Mouse (Mus musculus): ENCODE measurements around the gene Ednrb. TPM values are rescaled to one million over a fixed set of nuclear protein-coding genes. Genes with fewer than 3 reads are reported as not detected.
"Not testable (repeated sequence)": the region's sequence is repeated elsewhere in the genome, so short reads cannot be mapped to it uniquely, and the experiment has no call there.

Gene Ednrb
- total RNA-seq, 4 experiments from 2014 or later, result 36.2 to 45.3 (median 40.6) TPM

- DNase-seq (ENCODE audit: low spot score in 2 of 2), result no peak
These were observed 20.7 kb downstream of the Ednrb start for GRCm38 (mm10) chr14:103823501-103823900.

- no peak for DNase-seq (ENCODE audit: low spot score in 2 of 2)
These were observed 21.6 kb downstream of the Ednrb start for GRCm38 (mm10) chr14:103822590-103822989.

GRCm38 (mm10) chr14:103816637-103817308 is 27.4 kb downstream of the Ednrb start:
- no peak for DNase-seq (ENCODE audit: low spot score in 2 of 2)

GRCm38 (mm10) chr14:103815542-103815941 is 28.7 kb downstream of the Ednrb start:
- no peak for DNase-seq (ENCODE audit: low spot score in 2 of 2)

GRCm38 (mm10) chr14:103814015-103814691 is 30.0 kb downstream of the Ednrb start:
- no peak for DNase-seq (ENCODE audit: low spot score in 2 of 2)

- DNase-seq (ENCODE audit: low spot score in 2 of 2), result no peak
These were observed 31.0 kb downstream of the Ednrb start for GRCm38 (mm10) chr14:103813246-103813645.

- no peak for DNase-seq (ENCODE audit: low spot score in 2 of 2)
These were observed 32.9 kb downstream of the Ednrb start for GRCm38 (mm10) chr14:103811291-103811690.

- DNase-seq (ENCODE audit: low spot score in 2 of 2), result peak; percentile 5 to 24
These were observed 40.1 kb downstream of the Ednrb start for GRCm38 (mm10) chr14:103803907-103804659.

- no peak for DNase-seq (ENCODE audit: low spot score in 2 of 2)
These were observed 47.1 kb downstream of the Ednrb start for GRCm38 (mm10) chr14:103797123-103797522.

- DNase-seq (ENCODE audit: low spot score in 2 of 2), result no peak
These were observed 48.6 kb downstream of the Ednrb start for GRCm38 (mm10) chr14:103795591-103795990.

- no peak for DNase-seq (ENCODE audit: low spot score in 2 of 2)
These were observed 50.8 kb downstream of the Ednrb start for GRCm38 (mm10) chr14:103793409-103793808.

- no peak for DNase-seq (ENCODE audit: low spot score in 2 of 2)
These were observed 51.5 kb downstream of the Ednrb start for GRCm38 (mm10) chr14:103792726-103793125.

- no peak for DNase-seq (ENCODE audit: low spot score in 2 of 2)
These were observed 56.7 kb downstream of the Ednrb start for GRCm38 (mm10) chr14:103787547-103787946.

GRCm38 (mm10) chr14:103785096-103785965 is 58.9 kb downstream of the Ednrb start:
- DNase-seq (ENCODE audit: low spot score in 2 of 2), result no peak

GRCm38 (mm10) chr14:103780336-103780735 is 63.9 kb downstream of the Ednrb start:
- DNase-seq (ENCODE audit: low spot score in 2 of 2), result not testable (repeated sequence)

GRCm38 (mm10) chr14:103779276-103779675 is 64.9 kb downstream of the Ednrb start:
- no peak for DNase-seq (ENCODE audit: low spot score in 2 of 2)

GRCm38 (mm10) chr14:103778533-103779151 is 65.6 kb downstream of the Ednrb start:
- DNase-seq (ENCODE audit: low spot score in 2 of 2), result peak; percentile 9 to 28

GRCm38 (mm10) chr14:103778009-103778431 is 66.2 kb downstream of the Ednrb start:
- peak; percentile 45 to 66 for DNase-seq (ENCODE audit: low spot score in 2 of 2)

- no peak for DNase-seq (ENCODE audit: low spot score in 2 of 2)
These were observed 66.8 kb downstream of the Ednrb start for GRCm38 (mm10) chr14:103777386-103777785.

- no peak for DNase-seq (ENCODE audit: low spot score in 2 of 2)
These were observed 74.6 kb downstream of the Ednrb start for GRCm38 (mm10) chr14:103769319-103770245.
